Mouse (Mus musculus) neural tube, embryonic 14.5 days (tissue): ENCODE results near the gene Tnr. TPM values are rescaled to one million over a fixed set of nuclear protein-coding genes. Genes with fewer than 3 reads are reported as not detected.

ENCODE experiments used
- ATAC-seq: fragments of 200-750 bp; cut with Nextera tagmentation; 2 replicates; pipeline ENCODE4 v1.8.0; 2017; ENCODE audit warnings: low read depth, mild to moderate bottlenecking, moderate TSS enrichment, moderate library complexity
- H3K27ac ChIP-seq: fragments of 300-500 bp; sonication (generic); 2 replicates; pipeline ENCODE4 v1.5.1; 2014; ENCODE audit warnings: low read depth, mild to moderate bottlenecking, control low read depth, low read length, moderate library complexity, mixed read lengths
- H3K27me3 ChIP-seq: fragments of 300-500 bp; sonication (generic); 2 replicates; pipeline ENCODE4 v1.6.1; 2014; ENCODE audit warnings: low read length; ENCODE audit not compliant: control insufficient read depth, insufficient read depth
- H3K36me3 ChIP-seq: fragments of 300-500 bp; sonication (generic); 2 replicates; pipeline ENCODE4 v1.6.1; 2014; ENCODE audit warnings: low read length, mixed read lengths; ENCODE audit not compliant: control insufficient read depth, insufficient read depth
- H3K4me1 ChIP-seq: fragments of 300-500 bp; sonication (generic); 2 replicates; pipeline ENCODE4 v1.6.1; 2014; ENCODE audit warnings: low read length; ENCODE audit not compliant: control insufficient read depth, insufficient read depth
- H3K4me2 ChIP-seq: fragments of 300-500 bp; sonication (generic); 2 replicates; pipeline ENCODE4 v1.6.1; 2014; ENCODE audit warnings: mild to moderate bottlenecking, low read depth, low read length, control low read depth
- H3K4me3 ChIP-seq: fragments of 300-500 bp; sonication (generic); 2 replicates; pipeline ENCODE4 v1.5.1; 2014; ENCODE audit warnings: low read depth, low read length, control low read depth, mixed read lengths
- H3K9ac ChIP-seq: fragments of 300-500 bp; sonication (generic); replicated peaks from 2 replicates; pipeline ENCODE4 v1.6.1; 2014; ENCODE audit warnings: low read depth, mild to moderate bottlenecking, control low read depth, low read length, mixed read lengths
- H3K9me3 ChIP-seq: fragments of 300-500 bp; sonication (generic); 2 replicates; pipeline ENCODE4 v1.6.1; 2016; ENCODE audit warnings: low read length; ENCODE audit not compliant: control insufficient read depth
- WGBS: fragments of 180-500 bp; shearing (Covaris S2); extraction: QIAGEN DNeasy Blood & Tissue Kit; methylation state at CpG from one replicate; pipeline ENCODE4 v1.1.7; 2014; 5-methylcytosine and 5-hydroxymethylcytosine counted together
- polyA plus RNA-seq: library from polyadenylated mRNA; unstranded; fragments of >200 nt; fragmentation: Nextera tagmentation; extraction: Ambion mirVana; gene quantifications from 2 replicates; pipeline ENCODE4 v1.2.1, GENCODE M21; 2014

The Tnr gene
- polyA plus RNA-seq, 1 experiment from 2014 or later, result 6.6 TPM

- Histone ChIP-seq H3K27ac (no peak overlapping the region), H3K4me1 (no peaks in the 10 kb centered on the region), H3K4me3 (no peak overlapping the region), H3K4me2 (no peak overlapping the region), H3K9ac (no peak overlapping the region), H3K9me3 (no peaks in the 10 kb centered on the region), H3K27me3 (no peaks in the 10 kb centered on the region), H3K36me3 (no peaks in the 10 kb centered on the region)
- WGBS, result 68% methylated on average over 1 of the region's 1 CpGs
- no peak for ATAC-seq
These were observed 4.4 kb upstream of the Tnr start for GRCm38 (mm10) chr1:159519206-159519605.

GRCm38 (mm10) chr1:159523069-159523468, 500 bp upstream of the Tnr start:
- no peak for ATAC-seq

GRCm38 (mm10) chr1:159524051-159524549, 531 bp downstream of the Tnr start:
- H3K9me3 ChIP-seq, result no peaks in the 10 kb centered on the region
- peak overlapping the region; percentile 26; the same call in 1 of the 2 replicates for H3K9ac ChIP-seq
- peak; percentile 92 for ATAC-seq
- peak overlapping the region; percentile 6; the same call in 1 of the 2 replicates for H3K27ac ChIP-seq
- H3K27me3 ChIP-seq, result no peaks in the 10 kb centered on the region
- H3K4me1 ChIP-seq, result no peaks in the 10 kb centered on the region; the same call in 1 of the 2 replicates
- H3K36me3 ChIP-seq, result no peaks in the 10 kb centered on the region
- 0% methylated on average over 18 of the region's 18 CpGs for WGBS
- H3K4me3 ChIP-seq, result peak overlapping the region; percentile 24
- peak overlapping the region; percentile 32 for H3K4me2 ChIP-seq

More at GRCm38 (mm10) chr1:159523069-159523468, 500 bp upstream of the Tnr start:
- Histone ChIP-seq H3K27me3 (no peaks in the 10 kb centered on the region), H3K9ac (no peak overlapping the region), H3K4me2 (no peak overlapping the region), H3K4me1 (no peaks in the 10 kb centered on the region; the same call in 1 of the 2 replicates), H3K4me3 (no peak overlapping the region), H3K27ac (no peak overlapping the region), H3K9me3 (no peaks in the 10 kb centered on the region), H3K36me3 (no peaks in the 10 kb centered on the region)
- WGBS, result 75% methylated on average over 2 of the region's 2 CpGs

DNA sequence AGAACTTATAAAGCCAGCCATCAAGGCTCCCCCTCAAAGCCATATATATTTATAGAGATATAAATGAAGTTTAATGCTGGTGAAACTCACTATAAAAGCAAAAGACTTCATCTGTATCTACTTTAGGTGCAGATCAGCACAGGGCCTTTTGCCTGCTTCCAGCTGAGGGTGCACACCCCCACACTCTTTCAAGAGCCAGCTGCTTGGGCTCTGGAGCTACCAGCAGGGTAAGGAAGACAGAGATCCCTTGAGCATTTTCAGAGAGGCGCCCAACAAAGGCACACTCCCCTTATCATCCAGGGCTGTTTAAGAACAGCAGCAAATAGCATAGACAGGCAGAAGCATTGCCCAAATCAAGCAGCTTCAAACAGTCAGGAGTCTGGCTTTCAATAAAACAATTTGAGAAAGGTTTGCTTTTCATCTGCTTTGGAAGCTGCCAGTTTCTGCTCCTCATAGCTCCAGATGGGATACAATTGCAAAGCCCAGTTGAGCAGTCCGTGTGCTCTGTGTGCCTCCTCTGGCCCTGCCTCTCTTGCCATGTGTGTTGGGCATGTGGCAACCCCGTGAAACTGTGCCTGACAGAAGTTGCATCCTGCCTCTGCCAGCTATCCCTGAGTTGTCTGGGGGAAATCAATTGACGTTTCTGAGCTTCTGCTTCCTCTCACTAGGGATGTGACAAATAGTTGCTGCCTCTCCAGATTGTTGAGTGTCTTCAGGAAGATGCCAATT, 9.4 kb downstream of the Tnr start:
- H3K9ac ChIP-seq, result no peak overlapping the region
- no peaks in the 10 kb centered on the region for H3K4me1 ChIP-seq
- no peak overlapping the region for H3K27ac ChIP-seq
- no peak overlapping the region for H3K4me3 ChIP-seq
- H3K4me2 ChIP-seq, result no peak overlapping the region
- no peaks in the 10 kb centered on the region for H3K36me3 ChIP-seq
- H3K9me3 ChIP-seq, result no peaks in the 10 kb centered on the region
- WGBS, result 48% methylated on average over 4 of the region's 4 CpGs
- no peak for ATAC-seq
- H3K27me3 ChIP-seq, result no peaks in the 10 kb centered on the region

DNA sequence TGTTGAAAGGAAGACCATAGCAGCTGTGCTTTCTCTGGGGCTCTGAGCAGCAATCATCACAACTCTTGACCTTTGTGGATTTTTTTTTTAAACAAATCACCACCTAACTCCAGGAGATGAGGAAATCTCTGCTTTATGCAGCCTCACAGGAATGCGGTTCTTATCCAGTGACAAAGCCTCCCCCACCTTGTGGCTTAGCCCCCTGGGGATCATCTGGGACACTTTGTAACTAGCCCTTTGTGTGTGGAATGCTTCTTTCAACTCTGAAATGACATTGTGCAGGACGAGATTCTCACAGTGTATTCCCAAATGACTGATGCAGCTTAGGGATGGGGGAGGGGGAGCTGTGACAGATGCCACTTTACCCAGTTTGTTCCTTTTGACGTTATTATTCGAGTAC, 12.0 kb downstream of the Tnr start:
- Histone ChIP-seq H3K9me3 (no peaks in the 10 kb centered on the region), H3K27ac (no peak overlapping the region), H3K27me3 (no peaks in the 10 kb centered on the region), H3K4me3 (no peak overlapping the region), H3K4me1 (no peaks in the 10 kb centered on the region), H3K4me2 (no peak overlapping the region), H3K9ac (no peak overlapping the region), H3K36me3 (no peaks in the 10 kb centered on the region)
- 14% methylated on average over 4 of the region's 4 CpGs for WGBS
- no peak for ATAC-seq

DNA sequence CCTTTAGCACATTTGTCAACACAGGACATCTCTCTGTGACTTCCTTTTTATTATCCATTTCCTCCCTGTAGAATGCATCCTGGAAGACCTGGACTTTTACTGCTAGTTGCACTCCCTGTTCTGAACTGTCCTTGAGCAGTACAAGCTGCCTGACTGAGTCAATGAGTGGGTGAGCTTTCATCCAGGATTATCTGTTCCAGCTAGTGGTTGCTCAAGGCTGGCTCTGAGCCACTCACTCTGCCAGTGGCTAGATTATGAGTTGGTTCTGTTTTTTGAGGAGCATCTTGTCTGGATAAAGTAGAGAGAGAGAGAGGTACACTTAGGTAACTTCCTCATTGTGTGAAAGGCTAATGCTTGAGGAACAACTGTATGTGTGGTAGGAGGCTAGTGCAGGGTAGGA, 14.0 kb downstream of the Tnr start:
- ATAC-seq, result no peak
- Histone ChIP-seq H3K27me3 (no peaks in the 10 kb centered on the region), H3K9ac (no peak overlapping the region), H3K4me3 (no peak overlapping the region), H3K4me1 (no peaks in the 10 kb centered on the region), H3K36me3 (no peaks in the 10 kb centered on the region), H3K27ac (no peak overlapping the region), H3K9me3 (no peaks in the 10 kb centered on the region), H3K4me2 (no peak overlapping the region)

DNA sequence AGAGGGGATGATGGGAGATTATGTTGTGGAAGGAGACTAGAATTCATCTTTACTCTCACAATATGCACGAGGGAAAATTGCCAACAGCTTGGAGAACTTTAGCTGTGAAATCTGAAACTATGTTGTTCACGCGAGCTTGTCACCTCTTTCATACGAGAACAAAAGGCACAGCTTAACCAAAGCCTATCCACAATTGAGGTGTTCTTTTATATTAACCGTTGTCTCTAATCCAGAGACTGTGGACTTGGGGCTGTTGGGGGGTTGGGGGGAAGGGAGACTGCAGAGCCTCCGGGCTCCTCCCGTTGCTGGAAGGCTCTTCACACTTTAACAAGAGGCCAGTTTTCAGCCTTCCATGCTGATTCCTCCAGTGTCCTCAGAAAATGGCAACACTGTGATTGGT, 14.5 kb downstream of the Tnr start:
- Histone ChIP-seq H3K9ac (no peak overlapping the region), H3K4me1 (no peaks in the 10 kb centered on the region), H3K36me3 (no peaks in the 10 kb centered on the region), H3K9me3 (no peaks in the 10 kb centered on the region), H3K4me2 (no peak overlapping the region), H3K4me3 (no peak overlapping the region), H3K27me3 (no peaks in the 10 kb centered on the region), H3K27ac (no peak overlapping the region)
- no peak for ATAC-seq
- 38% methylated on average over 7 of the region's 7 CpGs for WGBS

GRCm38 (mm10) chr1:159545470-159546145, 22.0 kb downstream of the Tnr start:
- H3K4me1 ChIP-seq, result 0 out of 2 replicates have a peak, but pooled peaks cover 3% of the 10 kb centered on the region
- H3K9ac ChIP-seq, result no peak overlapping the region
- ATAC-seq, result no peak
- H3K9me3 ChIP-seq, result no peaks in the 10 kb centered on the region
- no peaks in the 10 kb centered on the region for H3K27me3 ChIP-seq
- no peak overlapping the region for H3K4me3 ChIP-seq
- no peak overlapping the region for H3K4me2 ChIP-seq
- no peak overlapping the region for H3K27ac ChIP-seq
- H3K36me3 ChIP-seq, result no peaks in the 10 kb centered on the region
- 52% methylated on average over 9 of the region's 9 CpGs for WGBS

GRCm38 (mm10) chr1:159551036-159551435, 27.5 kb downstream of the Tnr start:
- Histone ChIP-seq H3K4me2 (no peak overlapping the region), H3K27me3 (no peaks in the 10 kb centered on the region), H3K4me3 (no peak overlapping the region), H3K27ac (no peak overlapping the region), H3K9me3 (no peaks in the 10 kb centered on the region), H3K36me3 (no peaks in the 10 kb centered on the region), H3K4me1 (no peaks in the 10 kb centered on the region), H3K9ac (no peak overlapping the region)
- peak; percentile 34; the same call in 1 of the 2 replicates for ATAC-seq
- WGBS, result 18% methylated on average over 10 of the region's 10 CpGs
